Mouse (Mus musculus) heart, postnatal 0 days (tissue): ENCODE data around the gene Ccdc174. TPM values are rescaled to one million over a fixed set of nuclear protein-coding genes. Genes with fewer than 3 reads are reported as not detected.

Experiments used
- ATAC-seq: fragments of 200-750 bp; cut with Nextera tagmentation; 2 replicates; pipeline ENCODE4 v1.8.0; 2017; ENCODE audit warnings: low read depth, moderate number of reproducible peaks, moderate library complexity; ENCODE audit not compliant: insufficient read depth
- DNase-seq: peaks from one replicate; pipeline ENCODE4 v3.0.0-alpha.2; 2016; ENCODE audit warnings: low spot score
- H3K27ac ChIP-seq: fragments of 300-500 bp; sonication (generic); 2 replicates; pipeline ENCODE4 v1.5.1; 2014; ENCODE audit warnings: low read depth, mild to moderate bottlenecking
- H3K27me3 ChIP-seq: fragments of 300-500 bp; sonication (generic); 2 replicates; pipeline ENCODE4 v1.6.1; 2014; ENCODE audit warnings: low read length, mixed read lengths; ENCODE audit not compliant: control insufficient read depth, insufficient read depth
- H3K36me3 ChIP-seq: fragments of 300-500 bp; sonication (generic); replicated peaks from 2 replicates; pipeline ENCODE4 v1.6.1; 2014; ENCODE audit warnings: low read length, mixed read lengths; ENCODE audit not compliant: control insufficient read depth, insufficient read depth
- H3K4me1 ChIP-seq: fragments of 300-500 bp; sonication (generic); 2 replicates; pipeline ENCODE4 v1.6.1; 2014; ENCODE audit warnings: antibody characterized with exemption; ENCODE audit not compliant: control insufficient read depth, insufficient read depth
- H3K4me2 ChIP-seq: fragments of 300-500 bp; sonication (generic); 2 replicates; pipeline ENCODE4 v1.6.1; 2014; ENCODE audit warnings: low read depth, mild to moderate bottlenecking, low read length, moderate library complexity
- H3K4me3 ChIP-seq: fragments of 300-500 bp; sonication (generic); 2 replicates; pipeline ENCODE4 v1.5.1; 2014; ENCODE audit warnings: low read depth, low read length
- H3K9ac ChIP-seq: fragments of 300-500 bp; sonication (generic); replicated peaks from 2 replicates; pipeline ENCODE4 v1.6.1; 2014; ENCODE audit warnings: low read depth, low read length, mixed read lengths
- H3K9me3 ChIP-seq: fragments of 300-500 bp; sonication (generic); replicated peaks from 2 replicates; pipeline ENCODE4 v1.6.1; 2016; ENCODE audit warnings: low read length; ENCODE audit not compliant: control insufficient read depth
- CTCF ChIP-seq: IDR thresholded peaks from 2 replicates; pipeline ENCODE4 v1.5.1; 2016; ENCODE audit warnings: antibody characterized with exemption, control low read depth, low read depth
- EP300 ChIP-seq: IDR thresholded peaks from 2 replicates; pipeline ENCODE4 v1.6.1; 2016; ENCODE audit warnings: antibody characterized with exemption, low read depth
- WGBS: fragments of 180-500 bp; shearing (Covaris S2); extraction: QIAGEN DNeasy Blood & Tissue Kit; methylation state at CpG from one replicate; pipeline ENCODE4 v1.1.7; 2014; 5-methylcytosine and 5-hydroxymethylcytosine counted together
- polyA plus RNA-seq: library from polyadenylated mRNA; unstranded; fragments of >200 nt; fragmentation: Nextera tagmentation; extraction: Ambion mirVana; gene quantifications from 2 replicates; pipeline ENCODE4 v1.2.1, GENCODE M21; 2015
- total RNA-seq: library from RNA; depleted of rRNA; stranded (reverse); fragments of >200 nt; gene quantifications from 2 replicates; pipeline ENCODE4 v1.2.3, GENCODE M21; 2014; ENCODE audit warnings: low replicate concordance

Ccdc174 gene
- total and polyA plus RNA-seq, 2 experiments from 2014 or later = 4.5 to 22.8 TPM

DNA sequence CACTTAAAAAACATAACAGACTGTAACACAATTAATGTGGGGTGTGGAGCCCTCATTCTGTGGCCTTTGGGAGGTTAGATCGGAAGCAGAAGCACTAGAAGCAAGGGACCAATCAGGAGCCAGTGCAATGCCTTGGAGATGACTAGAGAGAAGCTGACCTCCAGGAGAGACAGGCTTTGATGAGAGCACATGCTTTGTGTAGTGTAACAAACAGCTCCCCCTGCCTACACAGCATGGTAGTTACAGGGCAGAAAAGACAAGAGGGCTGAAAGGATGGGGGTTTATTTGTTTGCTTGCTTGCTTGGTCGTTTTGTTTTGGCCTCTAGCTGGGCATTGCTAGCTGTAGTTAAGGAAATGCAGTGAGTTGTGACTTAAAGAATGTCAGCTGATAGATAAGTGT, 25.3 kb upstream of the Ccdc174 start:
- ATAC-seq (peak; percentile 67; the same call in 1 of the 2 replicates), DNase-seq (peak; percentile 65)
- no peaks in the 10 kb centered on the region for H3K4me1 ChIP-seq
- 14% methylated on average over 2 of the region's 2 CpGs for WGBS
- H3K4me2 ChIP-seq = no peak overlapping the region
- no peak overlapping the region for H3K4me3 ChIP-seq
- no peaks in the 10 kb centered on the region for H3K27me3 ChIP-seq
- H3K9ac ChIP-seq = no peak overlapping the region
- no peaks in the 10 kb centered on the region for H3K9me3 ChIP-seq
- no peaks in the 10 kb centered on the region for H3K36me3 ChIP-seq
- TF ChIP-seq CTCF = peak; percentile 94
- TF ChIP-seq EP300 = no peak
- H3K27ac ChIP-seq = no peak overlapping the region

- DNase-seq (no peak), ATAC-seq (no peak)
- 51% methylated on average over 5 of the region's 5 CpGs for WGBS
- TF ChIP-seq CTCF = no peak
- TF ChIP-seq EP300 = no peak
- Histone ChIP-seq H3K4me2 (no peak overlapping the region), H3K36me3 (no peaks in the 10 kb centered on the region), H3K9me3 (peaks cover 4% of the 10 kb centered on the region), H3K9ac (no peak overlapping the region), H3K27ac (no peak overlapping the region), H3K4me3 (no peak overlapping the region), H3K27me3 (0 out of 2 replicates have a peak, but pooled peaks cover 4% of the 10 kb centered on the region), H3K4me1 (no peaks in the 10 kb centered on the region)
These were observed 19.5 kb upstream of the Ccdc174 start for GRCm38 (mm10) chr6:91858339-91858738.

- Histone ChIP-seq H3K9ac (no peak overlapping the region), H3K9me3 (peaks cover 4% of the 10 kb centered on the region), H3K27ac (no peak overlapping the region), H3K4me2 (no peak overlapping the region), H3K4me3 (no peak overlapping the region), H3K27me3 (0 out of 2 replicates have a peak, but pooled peaks cover 8% of the 10 kb centered on the region), H3K4me1 (no peaks in the 10 kb centered on the region), H3K36me3 (no peaks in the 10 kb centered on the region)
- ATAC-seq (no peak), DNase-seq (no peak)
- TF ChIP-seq CTCF (no peak), EP300 (no peak)
These were observed 15.0 kb upstream of the Ccdc174 start for GRCm38 (mm10) chr6:91862848-91863247.

GRCm38 (mm10) chr6:91864595-91864994, 13.3 kb upstream of the Ccdc174 start:
- no peaks in the 10 kb centered on the region for H3K36me3 ChIP-seq
- H3K27me3 ChIP-seq = 0 out of 2 replicates have a peak, but pooled peaks cover 5% of the 10 kb centered on the region
- H3K4me3 ChIP-seq = no peak overlapping the region
- H3K4me2 ChIP-seq = no peak overlapping the region
- no peaks in the 10 kb centered on the region for H3K4me1 ChIP-seq
- WGBS = 69% methylated on average over 5 of the region's 5 CpGs
- H3K9ac ChIP-seq = no peak overlapping the region
- ATAC-seq (no peak), DNase-seq (no peak)
- no peak overlapping the region for H3K27ac ChIP-seq
- peaks cover 4% of the 10 kb centered on the region for H3K9me3 ChIP-seq
- no peak for TF ChIP-seq CTCF
- no peak for TF ChIP-seq EP300

GRCm38 (mm10) chr6:91865601-91866000, 12.3 kb upstream of the Ccdc174 start:
- no peak overlapping the region for H3K4me3 ChIP-seq
- ATAC-seq (no peak), DNase-seq (no peak)
- TF ChIP-seq EP300 (no peak), CTCF (no peak)
- H3K9me3 ChIP-seq = peaks cover 2% of the 10 kb centered on the region; the same call in 1 of the 2 replicates
- H3K27ac ChIP-seq = no peak overlapping the region
- H3K9ac ChIP-seq = no peak overlapping the region
- no peaks in the 10 kb centered on the region for H3K36me3 ChIP-seq
- no peaks in the 10 kb centered on the region for H3K4me1 ChIP-seq
- H3K4me2 ChIP-seq = no peak overlapping the region
- H3K27me3 ChIP-seq = 0 out of 2 replicates have a peak, but pooled peaks cover 5% of the 10 kb centered on the region
- WGBS = 80% methylated on average over 11 of the region's 11 CpGs

- no peaks in the 10 kb centered on the region for H3K9me3 ChIP-seq
- WGBS = 80% methylated on average over 5 of the region's 5 CpGs
These were observed 9.8 kb upstream of the Ccdc174 start for GRCm38 (mm10) chr6:91868091-91868490.

More at GRCm38 (mm10) chr6:91868091-91868490, 9.8 kb upstream of the Ccdc174 start:
- Histone ChIP-seq H3K9ac (no peak overlapping the region), H3K27ac (no peak overlapping the region), H3K4me1 (no peaks in the 10 kb centered on the region), H3K4me2 (no peak overlapping the region), H3K27me3 (0 out of 2 replicates have a peak, but pooled peaks cover 5% of the 10 kb centered on the region), H3K4me3 (no peak overlapping the region), H3K36me3 (no peaks in the 10 kb centered on the region)
- DNase-seq = no peak
- ATAC-seq = no peak
- TF ChIP-seq EP300 (no peak), CTCF (no peak)
